Mouse (Mus musculus) C2C12 (cell line): ENCODE measurements around the gene Cxcr2. TPM values are rescaled to one million over a fixed set of nuclear protein-coding genes. Genes with fewer than 3 reads are reported as not detected.
"Not testable (repeated sequence)": the region's sequence is repeated elsewhere in the genome, so short reads cannot be mapped to it uniquely, and the experiment has no call there.

ENCODE experiments used
- H3K27me3 ChIP-seq: one replicate; pipeline ENCODE4 v1.6.1; 2011; ENCODE audit not compliant: control insufficient read depth, insufficient read depth, insufficient read length
- H3K36me3 ChIP-seq: one replicate; pipeline ENCODE4 v1.6.1; 2011; ENCODE audit not compliant: control insufficient read depth, insufficient read depth
- H3K4me3 ChIP-seq: one replicate; pipeline ENCODE4 v1.5.1; 2011; ENCODE audit warnings: mild to moderate bottlenecking, control low read depth; ENCODE audit not compliant: poor library complexity, insufficient read depth, severe bottlenecking
- H3K79me2 ChIP-seq: one replicate; pipeline ENCODE4 v1.6.1; 2011; ENCODE audit not compliant: control insufficient read depth, insufficient read depth
- H3K79me3 ChIP-seq: one replicate; pipeline ENCODE4 v1.6.1; 2011; ENCODE audit warnings: low read depth, control low read depth
- H3ac ChIP-seq: one replicate; pipeline ENCODE3; 2011; ENCODE audit warnings: low read depth; ENCODE audit not compliant: control insufficient read depth, insufficient read length
- CEBPB ChIP-seq: IDR thresholded peaks from one replicate; pipeline ENCODE4 v1.6.1; 2011; ENCODE audit warnings: low read depth, mild to moderate bottlenecking, control low read depth, moderate library complexity
- CTCF ChIP-seq: IDR thresholded peaks from one replicate; pipeline ENCODE4 v1.5.1; 2011; ENCODE audit not compliant: control insufficient read depth, insufficient read depth, insufficient read length
- FOSL1 ChIP-seq: IDR thresholded peaks from one replicate; pipeline ENCODE4 v1.8.0; 2011; ENCODE audit warnings: mild to moderate bottlenecking, low read length; ENCODE audit not compliant: poor library complexity, insufficient read depth, severe bottlenecking
- MAX ChIP-seq: IDR thresholded peaks from one replicate; pipeline ENCODE4 v1.6.1; 2011; ENCODE audit warnings: mild to moderate bottlenecking, control low read depth
- MYOD1 ChIP-seq: IDR thresholded peaks from one replicate; pipeline ENCODE4 v1.6.1; 2011; ENCODE audit warnings: low read depth; ENCODE audit not compliant: control insufficient read depth, insufficient read length
- MYOG ChIP-seq: IDR thresholded peaks from one replicate; pipeline ENCODE4 v1.6.1; 2011; ENCODE audit not compliant: control insufficient read depth, insufficient read length; ENCODE audit errors: extremely low read depth
- USF1 ChIP-seq: IDR thresholded peaks from one replicate; pipeline ENCODE4 v1.6.1; 2011; ENCODE audit warnings: low read depth, mild to moderate bottlenecking, control low read depth, moderate library complexity
- polyA plus RNA-seq: library from polyadenylated mRNA; unstranded; fragments of >200 nt; fragmentation: generic; extraction: Trizol; gene quantifications from one replicate; pipeline ENCODE4 v1.2.1, GENCODE M21; 2012; ENCODE audit warnings: missing spikeins

The Cxcr2 gene
- polyA plus RNA-seq, 1 experiment = 0.04 TPM

- no peaks in the 10 kb centered on the region for H3K27me3 ChIP-seq
- no peak overlapping the region for H3ac ChIP-seq
- no peaks in the 10 kb centered on the region for H3K79me3 ChIP-seq
- TF ChIP-seq MYOD1 (no peak), MYOG (no peak), FOSL1 (no peak), CTCF (no peak), CEBPB (no peak), MAX (no peak), USF1 (no peak)
- no peak overlapping the region for H3K4me3 ChIP-seq
- H3K79me2 ChIP-seq = no peaks in the 10 kb centered on the region
- no peaks in the 10 kb centered on the region for H3K36me3 ChIP-seq
Observed at GRCm38 (mm10) chr1:74150101-74150500, 3.7 kb upstream of the Cxcr2 start.

GRCm38 (mm10) chr1:74151091-74151490, 2.7 kb upstream of the Cxcr2 start:
- H3ac ChIP-seq = no peak overlapping the region
- no peaks in the 10 kb centered on the region for H3K79me3 ChIP-seq
- H3K27me3 ChIP-seq = no peaks in the 10 kb centered on the region
- TF ChIP-seq CEBPB (no peak), FOSL1 (no peak), USF1 (no peak), CTCF (no peak), MYOD1 (no peak)
- H3K36me3 ChIP-seq = no peaks in the 10 kb centered on the region
- H3K4me3 ChIP-seq = no peak overlapping the region
- H3K79me2 ChIP-seq = no peaks in the 10 kb centered on the region

GRCm38 (mm10) chr1:74155435-74156012, 1.7 kb downstream of the Cxcr2 start:
- TF ChIP-seq MYOG (no peak), MYOD1 (no peak), MAX (no peak)
- Histone ChIP-seq H3ac (no peak overlapping the region), H3K4me3 (no peak overlapping the region)

GRCm38 (mm10) chr1:74156381-74156910, 2.7 kb downstream of the Cxcr2 start:
- Histone ChIP-seq H3K79me3 (no peaks in the 10 kb centered on the region), H3ac (no peak overlapping the region), H3K36me3 (no peaks in the 10 kb centered on the region), H3K4me3 (no peak overlapping the region), H3K79me2 (no peaks in the 10 kb centered on the region), H3K27me3 (peaks cover 7% of the 10 kb centered on the region)
- TF ChIP-seq MAX = no peak
- TF ChIP-seq CEBPB = no peak
- no peak for TF ChIP-seq MYOG
- TF ChIP-seq CTCF = no peak
- TF ChIP-seq USF1 = no peak
- TF ChIP-seq FOSL1 = no peak
- TF ChIP-seq MYOD1 = no peak

More at GRCm38 (mm10) chr1:74155435-74156012, 1.7 kb downstream of the Cxcr2 start:
- Histone ChIP-seq H3K27me3 (peaks cover 3% of the 10 kb centered on the region), H3K79me2 (no peaks in the 10 kb centered on the region), H3K79me3 (no peaks in the 10 kb centered on the region), H3K36me3 (no peaks in the 10 kb centered on the region)

- not testable (repeated sequence) for H3K4me3 ChIP-seq
Observed at GRCm38 (mm10) chr1:74159613-74160012, 5.8 kb downstream of the Cxcr2 start.

GRCm38 (mm10) chr1:74160036-74160435, 6.2 kb downstream of the Cxcr2 start:
- H3K79me2 ChIP-seq = no peaks in the 10 kb centered on the region
- peaks cover 12% of the 10 kb centered on the region for H3K27me3 ChIP-seq
- no peaks in the 10 kb centered on the region for H3K36me3 ChIP-seq
- H3ac ChIP-seq = no peak overlapping the region
- H3K79me3 ChIP-seq = no peaks in the 10 kb centered on the region
- H3K4me3 ChIP-seq = no peak overlapping the region
- TF ChIP-seq MAX (no peak), USF1 (no peak), FOSL1 (no peak), MYOD1 (no peak), CTCF (no peak), MYOG (no peak), CEBPB (no peak)

More at GRCm38 (mm10) chr1:74159613-74160012, 5.8 kb downstream of the Cxcr2 start:
- H3K36me3 ChIP-seq, H3ac ChIP-seq, H3K79me2 ChIP-seq, H3K79me3 ChIP-seq: not testable (repeated sequence)
- peaks cover 12% of the 10 kb centered on the region for H3K27me3 ChIP-seq
